Mouse (Mus musculus) heart, adult 2 months (tissue): ENCODE measurements around the gene Fn3k. TPM values are rescaled to one million over a fixed set of nuclear protein-coding genes. Genes with fewer than 3 reads are reported as not detected.

Experiments used
- DNase-seq, 2 experiments: peaks; one replicate each; pipeline ENCODE4 v3.0.0; 2021
- H3K27ac ChIP-seq: fragments of 200-600 bp; 2 replicates; pipeline ENCODE4 v1.8.1; 2022
- H3K27me3 ChIP-seq: fragments of 200-500 bp; 2 replicates; pipeline ENCODE4 v1.6.1; 2012; ENCODE audit warnings: mild to moderate bottlenecking, low read length, inconsistent platforms, mixed read lengths; ENCODE audit not compliant: control insufficient read depth, insufficient read depth
- H3K36me3 ChIP-seq: fragments of 200-500 bp; 2 replicates; pipeline ENCODE4 v1.6.1; 2012; ENCODE audit warnings: low read length, inconsistent platforms; ENCODE audit not compliant: control insufficient read depth, insufficient read depth
- H3K4me1 ChIP-seq: fragments of 200-500 bp; 2 replicates; pipeline ENCODE4 v1.6.1; 2011; ENCODE audit warnings: low read length; ENCODE audit not compliant: control insufficient read depth, insufficient read depth
- H3K4me3 ChIP-seq: fragments of 200-600 bp; 2 replicates; pipeline ENCODE4 v1.8.1; 2022
- H3K79me2 ChIP-seq: fragments of 200-500 bp; replicated peaks from 2 replicates; pipeline ENCODE4 v1.6.1; 2012; ENCODE audit warnings: mild to moderate bottlenecking, inconsistent platforms, low read length, moderate library complexity, mixed read lengths; ENCODE audit not compliant: control insufficient read depth, insufficient read depth
- H3K9ac ChIP-seq: fragments of 200-500 bp; 2 replicates; pipeline ENCODE4 v1.6.1; 2012; ENCODE audit warnings: low read depth, mild to moderate bottlenecking, control low read depth, inconsistent platforms, low read length, mixed read lengths
- CTCF ChIP-seq: fragments of 200-600 bp; IDR thresholded peaks from 2 replicates; pipeline ENCODE4 v1.8.1; 2022; ENCODE audit warnings: antibody characterized with exemption, mild to moderate bottlenecking, moderate library complexity
- EP300 ChIP-seq: fragments of 200-500 bp; IDR thresholded peaks from 2 replicates; pipeline ENCODE4 v1.6.1; 2011; ENCODE audit warnings: low read depth, low read length, control low read depth; ENCODE audit not compliant: insufficient read depth
- POLR2A ChIP-seq: fragments of 200-500 bp; IDR thresholded peaks from 2 replicates; pipeline ENCODE4 v1.6.1; 2011; ENCODE audit warnings: mild to moderate bottlenecking, low read depth, low read length, control low read depth; ENCODE audit not compliant: insufficient read depth
- WGBS: fragments of 180-500 bp; shearing (Covaris S2); methylation state at CpG from one replicate; pipeline ENCODE4 v1.1.7; 2018; 5-methylcytosine and 5-hydroxymethylcytosine counted together
- intact Hi-C: fragments of 180-260 bp; cut with DNase I; formaldehyde crosslinking; loops from one replicate; pipeline ENCODE4 v1.15.1; 2025
- polyA plus RNA-seq: library from polyadenylated mRNA; depleted of rRNA; stranded (reverse); fragments of >200 nt; gene quantifications from 2 replicates; pipeline ENCODE4 v1.2.3, GENCODE M21; 2012
- total RNA-seq, 2 experiments: library from RNA; stranded (reverse); gene quantifications; 2 replicates each; pipeline ENCODE4 v1.2.3; 2021

Gene Fn3k
- total and polyA plus RNA-seq, 3 experiments: 20.4 to 26.3 (median 23.6) TPM

- H3K27me3 ChIP-seq: no peaks in the 10 kb centered on the region
- TF ChIP-seq POLR2A (no peak), EP300 (no peak), CTCF (no peak)
- intact Hi-C loops: no loop called here
- H3K79me2 ChIP-seq: no peaks in the 10 kb centered on the region
- H3K4me3 ChIP-seq: no peak overlapping the region
- no peaks in the 10 kb centered on the region for H3K36me3 ChIP-seq
- no peak overlapping the region for H3K27ac ChIP-seq
- WGBS: 59% methylated on average over 3 of the region's 3 CpGs
- no peak for DNase-seq
- no peak overlapping the region for H3K9ac ChIP-seq
- no peaks in the 10 kb centered on the region for H3K4me1 ChIP-seq
These were observed 27.2 kb upstream of the Fn3k start for GRCm38 (mm10) chr11:121407366-121408155.

- DNase-seq: no peak
- Histone ChIP-seq H3K27ac (no peak overlapping the region), H3K27me3 (no peaks in the 10 kb centered on the region; the same call in 1 of the 2 replicates), H3K4me3 (no peak overlapping the region), H3K36me3 (no peaks in the 10 kb centered on the region), H3K9ac (no peak overlapping the region), H3K4me1 (peaks cover 1% of the 10 kb centered on the region; the same call in 1 of the 2 replicates), H3K79me2 (no peaks in the 10 kb centered on the region)
- no peak for TF ChIP-seq EP300
- no peak for TF ChIP-seq POLR2A
- no peak for TF ChIP-seq CTCF
- intact Hi-C loops: no loop called here
- WGBS: 59% methylated on average over 5 of the region's 5 CpGs
These were observed 20.0 kb upstream of the Fn3k start for GRCm38 (mm10) chr11:121414762-121415161.

- Histone ChIP-seq H3K27me3 (no peaks in the 10 kb centered on the region; the same call in 1 of the 2 replicates), H3K4me1 (peaks cover 1% of the 10 kb centered on the region; the same call in 1 of the 2 replicates), H3K27ac (no peak overlapping the region), H3K36me3 (no peaks in the 10 kb centered on the region), H3K4me3 (no peak overlapping the region), H3K79me2 (no peaks in the 10 kb centered on the region), H3K9ac (no peak overlapping the region)
- no peak for TF ChIP-seq POLR2A
- no peak for TF ChIP-seq CTCF
- TF ChIP-seq EP300: no peak
- no peak for DNase-seq
- WGBS: 25% methylated on average over 5 of the region's 5 CpGs
- intact Hi-C loops: no loop called here
These were observed 19.4 kb upstream of the Fn3k start for GRCm38 (mm10) chr11:121415351-121415750.

GRCm38 (mm10) chr11:121417971-121418370 is 16.7 kb upstream of the Fn3k start:
- H3K27ac ChIP-seq: no peak overlapping the region
- H3K9ac ChIP-seq: no peak overlapping the region
- WGBS: 85% methylated on average over 5 of the region's 5 CpGs
- no peaks in the 10 kb centered on the region; the same call in 1 of the 2 replicates for H3K27me3 ChIP-seq
- TF ChIP-seq EP300: no peak
- TF ChIP-seq POLR2A: no peak
- TF ChIP-seq CTCF: no peak
- intact Hi-C loops: no loop called here
- no peak for DNase-seq
- H3K36me3 ChIP-seq: peaks cover 2% of the 10 kb centered on the region; the same call in 1 of the 2 replicates
- H3K4me3 ChIP-seq: no peak overlapping the region
- no peaks in the 10 kb centered on the region for H3K79me2 ChIP-seq
- H3K4me1 ChIP-seq: peaks cover 3% of the 10 kb centered on the region

GRCm38 (mm10) chr11:121418932-121419331 is 15.8 kb upstream of the Fn3k start:
- H3K4me1 ChIP-seq: peaks cover 3% of the 10 kb centered on the region
- H3K27me3 ChIP-seq: no peaks in the 10 kb centered on the region; the same call in 1 of the 2 replicates
- no peak for TF ChIP-seq CTCF
- no peak for TF ChIP-seq POLR2A
- TF ChIP-seq EP300: no peak
- intact Hi-C loops: no loop called here
- H3K27ac ChIP-seq: no peak overlapping the region
- no peak overlapping the region for H3K4me3 ChIP-seq
- H3K36me3 ChIP-seq: peaks cover 2% of the 10 kb centered on the region; the same call in 1 of the 2 replicates
- 51% methylated on average over 2 of the region's 2 CpGs for WGBS
- no peak for DNase-seq
- H3K79me2 ChIP-seq: no peaks in the 10 kb centered on the region
- no peak overlapping the region for H3K9ac ChIP-seq

GRCm38 (mm10) chr11:121420379-121420778 is 14.3 kb upstream of the Fn3k start:
- no peak for TF ChIP-seq EP300
- TF ChIP-seq CTCF: no peak
- TF ChIP-seq POLR2A: no peak
- intact Hi-C loops: loop anchor here (5.0 kb wide), 1 partner anchor 68 kb away; the partner anchor contains the start of gene Wdr45b
- H3K79me2 ChIP-seq: no peaks in the 10 kb centered on the region
- no peaks in the 10 kb centered on the region; the same call in 1 of the 2 replicates for H3K27me3 ChIP-seq
- H3K36me3 ChIP-seq: peaks cover 2% of the 10 kb centered on the region; the same call in 1 of the 2 replicates
- H3K9ac ChIP-seq: no peak overlapping the region
- no peak overlapping the region; the same call in 1 of the 2 replicates for H3K4me3 ChIP-seq
- H3K27ac ChIP-seq: no peak overlapping the region
- H3K4me1 ChIP-seq: peaks cover 2% of the 10 kb centered on the region
- no peak for DNase-seq
- 58% methylated on average over 5 of the region's 5 CpGs for WGBS
